Mouse (Mus musculus) thymus, adult 2 months (tissue): ENCODE results near the gene Nup210l.

ENCODE experiments used
- CTCF ChIP-seq: fragments of 200-500 bp; IDR thresholded peaks from 2 replicates; pipeline ENCODE4 v1.5.1; 2012; ENCODE audit warnings: mild to moderate bottlenecking, control low read depth, low read length, moderate library complexity, borderline replicate concordance; ENCODE audit not compliant: control insufficient read depth, poor library complexity, insufficient read depth; ENCODE audit errors: extremely low read depth
- POLR2A ChIP-seq: fragments of 200-500 bp; IDR thresholded peaks from 2 replicates; pipeline ENCODE4 v1.6.1; 2012; ENCODE audit warnings: mild to moderate bottlenecking, low read length, control low read depth, moderate library complexity; ENCODE audit not compliant: control insufficient read depth, poor library complexity, insufficient read depth; ENCODE audit errors: extremely low read depth

DNA sequence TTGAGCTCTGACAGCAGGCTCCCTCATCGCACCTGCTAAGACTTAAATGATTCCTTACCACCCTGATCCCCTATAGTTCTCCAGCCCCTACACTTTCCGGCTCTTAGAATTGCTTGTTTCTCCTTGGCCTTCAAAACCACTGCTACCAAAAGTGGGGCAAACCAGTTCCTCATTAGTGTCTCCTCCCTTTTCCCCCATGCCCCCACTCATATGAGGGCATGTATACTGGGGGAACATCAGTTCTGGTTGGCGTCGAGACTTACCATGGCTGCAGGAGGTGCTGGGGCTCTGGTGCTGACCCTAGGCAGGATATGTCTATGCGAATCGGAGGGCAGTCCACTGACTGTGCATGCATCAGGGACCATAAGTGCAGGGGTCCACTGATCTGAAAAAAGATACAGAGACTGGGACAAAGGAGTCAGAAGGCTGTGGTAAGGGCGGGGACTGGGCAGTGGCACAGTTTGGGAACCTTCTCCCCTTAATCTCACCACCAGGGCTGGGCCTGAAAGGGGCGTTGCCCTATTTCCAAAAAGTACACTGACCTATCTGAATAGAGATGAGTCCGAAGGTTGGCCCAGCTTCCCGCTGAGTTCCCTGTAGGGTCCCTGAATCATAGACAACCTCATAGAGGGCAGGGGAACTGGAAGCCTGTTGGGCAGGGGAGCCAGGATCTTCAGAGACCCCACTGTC lies 137.9 kb downstream of the Nup210l start:
- TF ChIP-seq CTCF (no peak), POLR2A (no peak)
